Mouse (Mus musculus) liver, adult 2 months (tissue): ENCODE measurements around the gene Timmdc1. TPM values are rescaled to one million over a fixed set of nuclear protein-coding genes. Genes with fewer than 3 reads are reported as not detected.

Experiments
- DNase-seq: peaks from one replicate; pipeline ENCODE4 v3.0.0-alpha.2; 2011; ENCODE audit warnings: low read depth, low spot score; ENCODE audit errors: extremely low read depth
- H3K27ac ChIP-seq: fragments of 200-500 bp; replicated peaks from 2 replicates; pipeline ENCODE4 v1.5.1; 2012; ENCODE audit warnings: low read depth, mild to moderate bottlenecking, control low read depth, inconsistent platforms, low read length; ENCODE audit not compliant: insufficient read depth
- H3K27me3 ChIP-seq: fragments of 200-500 bp; 2 replicates; pipeline ENCODE4 v1.6.1; 2012; ENCODE audit warnings: mild to moderate bottlenecking, moderate library complexity, low read length, inconsistent platforms; ENCODE audit not compliant: control insufficient read depth, insufficient read depth
- H3K36me3 ChIP-seq: fragments of 200-500 bp; 2 replicates; pipeline ENCODE4 v1.6.1; 2012; ENCODE audit warnings: low read length, inconsistent platforms; ENCODE audit not compliant: control insufficient read depth, insufficient read depth
- H3K4me1 ChIP-seq: fragments of 200-500 bp; 2 replicates; pipeline ENCODE4 v1.6.1; 2011; ENCODE audit warnings: low read length; ENCODE audit not compliant: control insufficient read depth, insufficient read depth
- H3K4me3 ChIP-seq: fragments of 200-500 bp; 2 replicates; pipeline ENCODE4 v1.5.1; 2011; ENCODE audit warnings: low read depth, mild to moderate bottlenecking, control low read depth, low read length, moderate library complexity; ENCODE audit not compliant: insufficient read depth
- H3K79me2 ChIP-seq: fragments of 200-500 bp; 2 replicates; pipeline ENCODE4 v1.6.1; 2012; ENCODE audit warnings: inconsistent platforms, mild to moderate bottlenecking, low read length, moderate library complexity; ENCODE audit not compliant: control insufficient read depth, insufficient read depth
- H3K9ac ChIP-seq: fragments of 200-500 bp; 2 replicates; pipeline ENCODE4 v1.6.1; 2012; ENCODE audit warnings: low read depth, mild to moderate bottlenecking, control low read depth, inconsistent platforms, low read length
- CTCF ChIP-seq: fragments of 200-500 bp; IDR thresholded peaks from 2 replicates; pipeline ENCODE4 v1.5.1; 2011; ENCODE audit warnings: low read depth, low read length, control low read depth
- POLR2A ChIP-seq: fragments of 200-500 bp; IDR thresholded peaks from 2 replicates; pipeline ENCODE4 v1.6.1; 2011; ENCODE audit warnings: low read length, control low read depth; ENCODE audit not compliant: insufficient read depth; ENCODE audit errors: extremely low read depth
- WGBS: fragments of 180-500 bp; shearing (Covaris S2); methylation state at CpG from one replicate; pipeline ENCODE4 v1.1.7; 2018; 5-methylcytosine and 5-hydroxymethylcytosine counted together
- polyA plus RNA-seq: library from polyadenylated mRNA; depleted of rRNA; stranded (reverse); fragments of >200 nt; gene quantifications from 2 replicates; pipeline ENCODE4 v1.2.3, GENCODE M21; 2012
- total RNA-seq: library from RNA; depleted of rRNA; stranded (reverse); fragments of >200 nt; gene quantifications from 2 replicates; pipeline ENCODE4 v1.2.3, GENCODE M21; 2014

Gene Timmdc1
- total and polyA plus RNA-seq, 2 experiments, result 30.4 to 35.7 TPM

GRCm38 (mm10) chr16:38476312-38477240 lies 45.9 kb downstream of the Timmdc1 start:
- H3K27ac ChIP-seq, result no peak overlapping the region
- TF ChIP-seq CTCF (no peak), POLR2A (no peak)
- H3K27me3 ChIP-seq, result no peaks in the 10 kb centered on the region
- 9% methylated on average over 34 of the region's 34 CpGs for WGBS
- H3K79me2 ChIP-seq, result no peaks in the 10 kb centered on the region
- peaks cover 3% of the 10 kb centered on the region for H3K4me1 ChIP-seq
- H3K36me3 ChIP-seq, result no peaks in the 10 kb centered on the region
- H3K9ac ChIP-seq, result peak overlapping the region; percentile 17
- no peak for DNase-seq
- peak overlapping the region; percentile 48 for H3K4me3 ChIP-seq

GRCm38 (mm10) chr16:38475681-38476311 lies 46.7 kb downstream of the Timmdc1 start:
- DNase-seq, result no peak
- WGBS, result 59% methylated on average over 4 of the region's 4 CpGs
- peaks cover 3% of the 10 kb centered on the region for H3K4me1 ChIP-seq
- H3K79me2 ChIP-seq, result no peaks in the 10 kb centered on the region
- TF ChIP-seq CTCF, result no peak
- no peak for TF ChIP-seq POLR2A
- H3K9ac ChIP-seq, result no peak overlapping the region
- no peaks in the 10 kb centered on the region for H3K36me3 ChIP-seq
- peak overlapping the region; percentile 48; the same call in 1 of the 2 replicates for H3K4me3 ChIP-seq
- H3K27ac ChIP-seq, result no peak overlapping the region
- H3K27me3 ChIP-seq, result no peaks in the 10 kb centered on the region

DNA sequence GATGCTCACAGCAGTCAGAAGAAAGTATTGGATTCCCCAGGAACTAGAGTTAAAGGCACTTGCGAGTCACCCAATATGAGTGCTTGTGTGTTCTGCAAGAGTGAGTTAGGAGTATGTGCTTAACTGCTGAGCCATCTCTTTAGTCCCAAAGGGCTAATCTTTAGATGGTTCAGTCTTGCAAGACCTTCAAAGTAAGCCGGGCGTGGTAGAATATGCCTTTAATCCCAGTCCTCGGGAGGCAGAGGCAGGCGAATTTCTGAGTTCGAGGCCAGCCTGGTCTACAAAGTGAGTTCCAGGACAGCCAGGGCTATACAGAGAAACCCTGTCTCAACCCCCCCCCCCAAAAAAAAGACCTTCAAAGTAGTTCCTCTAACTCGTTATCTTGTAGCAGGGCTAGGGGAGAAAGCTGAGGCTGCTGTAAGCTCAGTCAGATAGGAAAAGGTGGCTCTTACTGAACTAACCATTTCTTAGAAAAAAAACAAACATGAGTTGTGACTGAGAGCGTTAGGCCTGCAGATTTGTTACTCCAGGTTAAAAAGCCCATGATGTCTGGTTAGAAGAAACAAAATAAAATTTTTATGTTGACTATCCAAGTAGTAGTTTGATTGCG lies 47.7 kb downstream of the Timmdc1 start:
- 96% methylated on average over 9 of the region's 9 CpGs for WGBS
- no peak overlapping the region for H3K27ac ChIP-seq
- no peaks in the 10 kb centered on the region for H3K79me2 ChIP-seq
- no peak overlapping the region for H3K9ac ChIP-seq
- TF ChIP-seq POLR2A (no peak), CTCF (no peak)
- peaks cover 3% of the 10 kb centered on the region for H3K4me1 ChIP-seq
- no peaks in the 10 kb centered on the region for H3K27me3 ChIP-seq
- no peak overlapping the region for H3K4me3 ChIP-seq
- DNase-seq, result no peak
- H3K36me3 ChIP-seq, result no peaks in the 10 kb centered on the region

GRCm38 (mm10) chr16:38473661-38474060 lies 48.8 kb downstream of the Timmdc1 start:
- WGBS, result 89% methylated on average over 5 of the region's 5 CpGs
- Histone ChIP-seq H3K4me1 (peaks cover 3% of the 10 kb centered on the region), H3K36me3 (no peaks in the 10 kb centered on the region), H3K27me3 (no peaks in the 10 kb centered on the region), H3K4me3 (no peak overlapping the region), H3K9ac (no peak overlapping the region), H3K79me2 (no peaks in the 10 kb centered on the region), H3K27ac (no peak overlapping the region)
- no peak for TF ChIP-seq POLR2A
- TF ChIP-seq CTCF, result no peak
- DNase-seq, result no peak

- TF ChIP-seq CTCF (no peak), POLR2A (no peak)
- H3K4me3 ChIP-seq, result no peak overlapping the region
- H3K27ac ChIP-seq, result no peak overlapping the region
- peaks cover 3% of the 10 kb centered on the region for H3K4me1 ChIP-seq
- H3K79me2 ChIP-seq, result no peaks in the 10 kb centered on the region
- no peak overlapping the region for H3K9ac ChIP-seq
- WGBS, result 92% methylated on average over 5 of the region's 5 CpGs
- no peaks in the 10 kb centered on the region for H3K27me3 ChIP-seq
- DNase-seq, result no peak
- no peaks in the 10 kb centered on the region for H3K36me3 ChIP-seq
Measured at GRCm38 (mm10) chr16:38472507-38472873, 50.0 kb downstream of the Timmdc1 start.
